Mouse (Mus musculus) megakaryocyte, embryonic 14.5 days (primary cell): ENCODE data around the gene Ranbp9. TPM values are rescaled to one million over a fixed set of nuclear protein-coding genes. Genes with fewer than 3 reads are reported as not detected.

Source experiments
- H3K27me3 ChIP-seq: replicated peaks from 2 replicates; pipeline ENCODE3; 2012; ENCODE audit warnings: inconsistent platforms
- H3K36me3 ChIP-seq: replicated peaks from 2 replicates; pipeline ENCODE3; 2012; ENCODE audit warnings: low read length, inconsistent platforms, mixed read lengths
- H3K4me1 ChIP-seq: 2 replicates; pipeline ENCODE4 v1.6.1; 2012; ENCODE audit warnings: inconsistent platforms
- H3K4me3 ChIP-seq: replicated peaks from 2 replicates; pipeline ENCODE3; 2012; ENCODE audit warnings: moderate library complexity, mild to moderate bottlenecking, inconsistent platforms
- H3K9me3 ChIP-seq: 2 replicates; pipeline ENCODE4 v1.6.1; 2012; ENCODE audit warnings: inconsistent platforms
- FLI1 ChIP-seq: IDR thresholded peaks from 2 replicates; pipeline ENCODE4 v1.6.1; 2012; ENCODE audit warnings: low read length, inconsistent platforms, mixed read lengths
- GATA1 ChIP-seq: IDR thresholded peaks from 3 replicates; pipeline ENCODE4 v1.6.1; 2012; ENCODE audit warnings: mixed read lengths, low read length, inconsistent platforms, borderline replicate concordance
- polyA plus RNA-seq: library from polyadenylated mRNA; stranded (reverse); fragments of >175 nt; gene quantifications from 2 replicates; pipeline ENCODE4 v1.2.3, GENCODE M21; 2012; ENCODE audit warnings: low replicate concordance; ENCODE audit not compliant: insufficient read depth

Ranbp9 gene
- polyA plus RNA-seq, 1 experiment = 40.8 TPM

DNA sequence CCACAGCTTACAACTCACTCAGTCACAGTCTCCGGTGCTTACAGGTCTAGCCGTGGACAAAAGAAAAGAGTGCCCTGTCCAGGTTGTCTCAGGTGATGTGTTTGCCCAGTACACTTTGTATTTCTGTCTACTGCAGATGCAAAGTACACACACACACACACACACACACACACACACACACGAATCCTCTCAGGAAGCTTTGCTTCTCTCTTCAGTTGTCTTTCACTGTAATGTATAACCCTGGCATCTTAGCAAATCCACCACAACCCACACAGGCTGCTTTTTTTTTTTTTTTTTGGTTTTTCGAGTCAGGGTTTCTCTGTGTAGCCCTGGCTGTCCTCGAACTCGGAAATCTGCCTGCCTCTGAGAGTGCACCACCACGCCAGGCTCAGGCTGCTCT is 26.7 kb downstream of the Ranbp9 start:
- Histone ChIP-seq H3K4me1 (peaks cover 87% of the 10 kb centered on the region), H3K4me3 (peak overlapping the region; percentile 75), H3K27me3 (no peaks in the 10 kb centered on the region), H3K36me3 (peaks cover 48% of the 10 kb centered on the region), H3K9me3 (no peaks in the 10 kb centered on the region)
- no peak for TF ChIP-seq FLI1
- TF ChIP-seq GATA1 = no peak

DNA sequence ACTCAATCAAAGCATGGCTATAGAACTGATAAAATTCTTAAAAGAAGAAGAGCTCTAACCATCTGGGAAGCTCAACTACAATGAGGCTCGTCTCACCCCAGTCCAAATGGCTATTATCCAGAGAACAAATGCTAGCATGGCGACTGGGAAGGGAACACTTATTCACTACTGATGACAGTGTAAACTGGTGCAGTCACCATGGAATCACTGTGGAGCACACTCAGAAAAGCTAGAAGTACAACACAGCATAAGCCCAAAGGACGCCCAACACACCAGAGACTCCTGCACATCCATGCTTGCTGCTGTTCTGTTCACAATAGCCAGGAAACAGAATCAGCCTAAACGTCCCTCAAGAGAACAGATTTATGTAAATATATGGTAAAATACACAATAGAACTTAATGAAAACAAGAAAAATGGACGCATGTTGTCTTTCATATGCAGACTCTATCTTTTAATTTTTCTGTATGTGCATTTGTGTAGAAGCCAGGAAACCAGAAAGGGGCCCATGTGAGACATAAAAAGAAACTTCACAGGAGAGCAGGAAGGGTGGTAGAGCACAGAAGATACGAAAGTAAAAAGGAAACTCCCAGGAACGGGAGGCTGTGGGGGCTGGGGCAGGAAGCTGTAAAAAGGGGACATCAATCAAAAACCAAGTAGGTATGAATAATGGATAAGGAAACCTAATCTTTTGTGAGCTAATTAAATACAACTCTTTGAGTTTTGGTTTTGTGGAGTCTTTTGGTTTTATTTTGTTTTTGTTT is 28.1 kb downstream of the Ranbp9 start:
- no peaks in the 10 kb centered on the region for H3K27me3 ChIP-seq
- H3K4me3 ChIP-seq = peak overlapping the region; percentile 89
- no peaks in the 10 kb centered on the region for H3K9me3 ChIP-seq
- no peak for TF ChIP-seq GATA1
- no peak for TF ChIP-seq FLI1
- H3K4me1 ChIP-seq = peaks cover 87% of the 10 kb centered on the region
- peaks cover 44% of the 10 kb centered on the region for H3K36me3 ChIP-seq

DNA sequence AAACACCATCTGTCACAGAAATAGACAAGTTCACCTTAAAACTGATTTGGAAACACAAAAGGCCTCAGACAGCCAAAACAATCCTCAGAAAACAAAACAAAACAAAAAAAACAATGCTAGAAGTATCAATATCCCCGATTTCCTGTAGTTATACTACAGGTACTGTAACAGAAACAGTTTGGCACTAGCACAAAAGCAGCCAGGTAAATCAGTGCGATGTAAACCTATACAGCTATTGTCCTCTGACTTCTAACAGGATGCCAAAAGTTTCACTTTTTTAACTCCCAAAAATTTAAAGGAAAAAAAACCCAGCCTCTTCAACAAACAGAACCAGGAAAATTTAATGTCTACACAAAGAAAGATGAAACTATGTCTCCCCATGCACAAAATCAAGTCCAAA is 28.9 kb downstream of the Ranbp9 start:
- TF ChIP-seq GATA1 (no peak), FLI1 (no peak)

DNA sequence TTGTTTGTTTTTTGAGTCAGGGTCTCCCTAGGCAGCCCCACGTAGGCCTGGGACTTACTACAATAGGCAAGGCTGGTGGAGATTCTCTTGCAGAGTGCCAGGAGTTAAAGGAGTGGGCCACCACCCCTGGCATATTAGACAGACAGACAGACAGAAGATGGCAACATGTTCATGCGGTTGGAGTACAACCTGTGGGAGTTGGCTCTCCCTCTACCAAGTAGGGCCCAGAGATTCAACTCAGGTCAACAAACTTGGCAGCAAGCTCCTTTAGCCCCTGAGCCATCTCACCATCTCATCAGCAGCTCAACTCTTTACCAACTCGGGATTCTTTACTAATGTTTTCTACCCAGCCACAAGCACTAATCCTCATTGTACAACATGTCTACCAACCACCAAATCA is 30.4 kb downstream of the Ranbp9 start:
- no peak overlapping the region for H3K4me3 ChIP-seq
- peaks cover 84% of the 10 kb centered on the region for H3K4me1 ChIP-seq
- peaks cover 34% of the 10 kb centered on the region for H3K36me3 ChIP-seq
- no peaks in the 10 kb centered on the region for H3K27me3 ChIP-seq
- TF ChIP-seq GATA1 = no peak
- no peak for TF ChIP-seq FLI1
- H3K9me3 ChIP-seq = no peaks in the 10 kb centered on the region

More for the DNA sequence above, 28.9 kb downstream of the Ranbp9 start:
- peaks cover 88% of the 10 kb centered on the region for H3K4me1 ChIP-seq
- no peaks in the 10 kb centered on the region for H3K9me3 ChIP-seq
- H3K4me3 ChIP-seq = peak overlapping the region; percentile 47
- no peaks in the 10 kb centered on the region for H3K27me3 ChIP-seq
- H3K36me3 ChIP-seq = peaks cover 41% of the 10 kb centered on the region

DNA sequence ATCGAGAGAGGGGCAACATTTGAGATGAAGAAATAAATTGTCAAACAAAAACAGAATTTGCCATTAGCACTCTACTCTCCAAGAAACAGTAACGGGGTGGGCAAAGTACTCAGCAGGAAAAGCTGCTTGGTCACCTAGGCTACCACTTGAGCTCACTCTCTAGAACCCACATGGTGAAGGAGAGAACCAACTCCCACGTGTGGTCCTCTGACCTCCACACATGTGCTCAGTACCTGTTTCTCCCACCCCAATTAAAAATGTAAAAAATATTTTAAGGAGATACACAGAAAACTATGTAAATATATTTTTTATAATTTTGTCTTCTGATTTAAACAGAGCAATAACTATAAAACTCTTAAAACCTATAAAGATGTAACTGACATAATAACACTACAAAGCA is 33.4 kb downstream of the Ranbp9 start:
- Histone ChIP-seq H3K4me3 (no peak overlapping the region), H3K4me1 (peaks cover 81% of the 10 kb centered on the region), H3K9me3 (no peaks in the 10 kb centered on the region), H3K36me3 (peaks cover 25% of the 10 kb centered on the region), H3K27me3 (no peaks in the 10 kb centered on the region)
- no peak for TF ChIP-seq GATA1

DNA sequence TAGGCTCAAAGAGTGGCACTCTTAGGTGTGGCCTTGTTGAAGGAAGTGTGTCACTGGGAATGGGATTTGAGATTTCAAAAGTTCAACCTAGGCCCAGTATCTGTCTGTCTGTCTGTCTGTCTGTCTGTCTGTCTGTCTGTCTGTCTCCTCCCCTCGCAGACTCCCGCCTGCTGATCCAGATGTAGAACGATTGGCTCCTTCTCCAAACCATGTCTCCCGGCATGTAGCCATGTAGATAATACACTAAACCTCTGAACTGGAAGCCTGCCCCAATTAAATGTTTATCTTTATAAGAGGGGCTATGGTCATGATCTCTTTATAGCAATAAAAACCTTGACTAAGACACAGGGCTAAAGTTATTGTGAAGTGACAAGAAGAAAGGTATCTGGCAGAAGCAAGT is 35.3 kb downstream of the Ranbp9 start:
- Histone ChIP-seq H3K27me3 (no peaks in the 10 kb centered on the region), H3K36me3 (peaks cover 22% of the 10 kb centered on the region), H3K9me3 (no peaks in the 10 kb centered on the region), H3K4me3 (no peak overlapping the region), H3K4me1 (peaks cover 79% of the 10 kb centered on the region)
- TF ChIP-seq GATA1 = no peak
- no peak for TF ChIP-seq FLI1

DNA sequence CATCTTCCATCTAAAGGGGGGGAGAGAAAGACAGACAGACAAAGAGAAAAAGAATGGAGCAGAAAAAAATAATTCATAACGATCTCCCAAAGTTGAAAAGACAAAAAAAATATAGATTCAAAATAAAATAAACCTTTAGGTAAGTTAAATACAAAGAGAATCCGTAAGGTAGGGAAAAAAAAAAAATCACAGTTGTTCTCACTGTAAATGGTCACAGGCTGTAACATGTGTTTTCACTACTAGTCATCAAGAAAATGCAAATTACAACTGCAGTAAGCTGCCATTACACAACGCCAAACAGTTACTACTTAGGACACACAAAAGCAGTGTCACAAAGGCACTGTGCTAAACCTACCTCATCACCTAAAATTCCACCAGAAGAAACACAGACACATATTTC is 36.4 kb downstream of the Ranbp9 start:
- no peak for TF ChIP-seq GATA1
- no peak for TF ChIP-seq FLI1

DNA sequence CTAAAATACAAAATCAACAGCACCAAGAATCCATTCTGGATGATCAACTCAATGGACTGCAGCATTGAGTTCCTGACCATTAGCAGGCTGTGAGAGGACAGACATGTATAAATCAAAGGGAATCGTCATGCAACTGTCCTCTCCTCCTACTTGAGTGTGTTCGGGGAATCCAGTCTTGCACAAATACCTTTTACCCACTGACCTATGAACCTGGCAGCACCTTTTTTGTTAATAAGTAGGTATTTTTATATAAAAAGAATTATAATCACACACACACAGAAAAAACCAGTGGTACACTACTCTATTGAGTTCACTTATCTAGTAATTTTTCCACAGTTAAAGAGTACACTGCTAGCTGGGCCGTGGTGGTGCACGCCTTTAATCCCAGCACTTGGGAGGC is 37.4 kb downstream of the Ranbp9 start:
- H3K9me3 ChIP-seq = no peaks in the 10 kb centered on the region
- H3K4me1 ChIP-seq = peaks cover 82% of the 10 kb centered on the region
- no peak overlapping the region for H3K4me3 ChIP-seq
- no peaks in the 10 kb centered on the region for H3K27me3 ChIP-seq
- no peak for TF ChIP-seq FLI1
- H3K36me3 ChIP-seq = peaks cover 23% of the 10 kb centered on the region

More for the DNA sequence above, 36.4 kb downstream of the Ranbp9 start:
- H3K36me3 ChIP-seq = peaks cover 17% of the 10 kb centered on the region
- no peaks in the 10 kb centered on the region for H3K9me3 ChIP-seq
- peaks cover 81% of the 10 kb centered on the region for H3K4me1 ChIP-seq
- no peak overlapping the region for H3K4me3 ChIP-seq
- no peaks in the 10 kb centered on the region for H3K27me3 ChIP-seq

DNA sequence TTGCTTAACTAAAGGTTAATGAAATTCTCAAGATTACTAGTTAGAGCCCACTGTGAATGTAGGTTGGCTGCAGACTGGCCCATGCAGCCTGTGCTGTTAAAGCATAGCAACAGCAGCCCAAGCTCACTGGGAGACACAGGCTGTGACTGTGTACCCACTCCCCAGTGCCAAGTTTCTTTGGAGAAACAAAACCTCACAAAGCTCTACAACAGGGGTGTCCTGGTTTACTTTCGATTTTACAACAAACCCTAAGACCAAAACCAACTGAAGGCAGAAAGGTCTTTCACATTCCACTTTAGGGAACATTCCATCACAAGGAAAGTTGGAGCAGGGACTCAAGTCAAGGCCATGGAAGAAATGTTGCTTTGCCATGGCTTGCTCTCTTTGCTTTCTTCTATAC is 38.5 kb downstream of the Ranbp9 start:
- H3K4me1 ChIP-seq = peaks cover 73% of the 10 kb centered on the region
- TF ChIP-seq FLI1 (no peak), GATA1 (no peak)

DNA sequence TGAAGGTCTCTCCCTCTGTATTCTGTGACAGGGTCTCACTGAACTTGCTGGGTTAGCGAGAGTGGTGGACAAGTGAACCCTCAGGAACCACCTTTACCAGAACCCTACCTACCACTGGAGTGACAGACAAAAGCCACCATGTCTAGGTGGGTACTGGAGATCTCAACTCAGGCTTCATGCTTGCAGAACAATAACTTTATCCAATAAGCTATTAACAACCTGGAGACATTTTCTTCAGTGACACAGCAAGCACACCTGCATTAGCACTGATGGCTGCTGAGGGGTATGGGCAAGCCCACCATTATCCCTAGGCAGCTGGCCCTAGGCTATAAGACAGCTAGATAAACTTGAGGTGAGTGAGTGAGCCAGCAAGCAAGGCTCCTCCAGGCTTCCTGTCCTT is 40.7 kb downstream of the Ranbp9 start:
- peaks cover 30% of the 10 kb centered on the region for H3K36me3 ChIP-seq
- peaks cover 64% of the 10 kb centered on the region for H3K4me1 ChIP-seq
- peak overlapping the region; percentile 38 for H3K4me3 ChIP-seq
- TF ChIP-seq FLI1 (no peak), GATA1 (no peak)
- H3K27me3 ChIP-seq = no peaks in the 10 kb centered on the region
- H3K9me3 ChIP-seq = no peaks in the 10 kb centered on the region

More for the DNA sequence above, 38.5 kb downstream of the Ranbp9 start:
- Histone ChIP-seq H3K9me3 (no peaks in the 10 kb centered on the region), H3K27me3 (no peaks in the 10 kb centered on the region), H3K36me3 (peaks cover 33% of the 10 kb centered on the region), H3K4me3 (peak overlapping the region; percentile 54)

DNA sequence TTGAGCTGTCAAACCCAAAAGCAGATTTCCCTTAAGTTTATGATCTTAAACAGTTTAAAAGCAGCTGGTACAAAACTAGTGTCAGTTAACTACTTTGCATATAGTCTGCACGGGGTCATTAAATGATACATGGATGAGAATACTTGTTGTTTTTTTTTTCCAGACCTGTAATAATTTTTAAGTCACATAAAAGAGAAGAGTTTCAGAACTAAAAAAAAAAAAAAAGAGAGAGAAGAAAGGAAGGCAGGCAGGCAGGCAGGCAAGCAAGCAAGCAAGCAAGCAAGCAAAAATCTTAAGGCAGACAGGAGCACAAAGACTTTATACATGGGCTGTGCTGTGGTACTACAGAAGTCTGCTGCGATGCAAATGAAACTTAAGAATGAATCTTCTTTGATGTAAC is 47.7 kb downstream of the Ranbp9 start:
- TF ChIP-seq GATA1 (no peak), FLI1 (no peak)
- H3K4me3 ChIP-seq = no peak overlapping the region
- no peaks in the 10 kb centered on the region for H3K27me3 ChIP-seq

More for the DNA sequence above, 47.7 kb downstream of the Ranbp9 start:
- Histone ChIP-seq H3K4me1 (peaks cover 45% of the 10 kb centered on the region; the same call in 1 of the 2 replicates), H3K9me3 (no peaks in the 10 kb centered on the region), H3K36me3 (peaks cover 78% of the 10 kb centered on the region)
